Mouse (Mus musculus): ENCODE results near the gene Sart3.
"Not testable (repeated sequence)": the region's sequence is repeated elsewhere in the genome, so short reads cannot be mapped to it uniquely, and the experiment has no call there.

The Sart3 gene

GRCm38 (mm10) chr5:113790453-113791196 is 18.3 kb upstream of the Sart3 start:
- DNase-seq (ENCODE audit: low read depth), result no peak

GRCm38 (mm10) chr5:113789075-113789788 is 16.9 kb upstream of the Sart3 start:
- DNase-seq (ENCODE audit: low read depth), result no peak

GRCm38 (mm10) chr5:113788645-113789044 is 16.3 kb upstream of the Sart3 start:
- no peak for DNase-seq (ENCODE audit: low read depth)

- DNase-seq (ENCODE audit: low read depth), result no peak
Observed at GRCm38 (mm10) chr5:113786985-113787384, 14.7 kb upstream of the Sart3 start.

GRCm38 (mm10) chr5:113784104-113784503 is 11.8 kb upstream of the Sart3 start:
- not testable (repeated sequence) for DNase-seq (ENCODE audit: low read depth)

- no peak for DNase-seq (ENCODE audit: low read depth)
Observed at GRCm38 (mm10) chr5:113783581-113784001, 11.3 kb upstream of the Sart3 start.

GRCm38 (mm10) chr5:113782624-113783023 is 10.3 kb upstream of the Sart3 start:
- no peak for DNase-seq (ENCODE audit: low read depth)

GRCm38 (mm10) chr5:113781875-113782274 is 9.6 kb upstream of the Sart3 start:
- no peak for DNase-seq (ENCODE audit: low read depth)

GRCm38 (mm10) chr5:113781254-113781653 is 8.9 kb upstream of the Sart3 start:
- no peak for DNase-seq (ENCODE audit: low read depth)

GRCm38 (mm10) chr5:113780763-113781162 is 8.5 kb upstream of the Sart3 start:
- no peak for DNase-seq (ENCODE audit: low read depth)

GRCm38 (mm10) chr5:113780082-113780752 is 7.9 kb upstream of the Sart3 start:
- no peak for DNase-seq (ENCODE audit: low read depth)

- no peak for DNase-seq (ENCODE audit: low read depth)
Observed at GRCm38 (mm10) chr5:113779569-113779968, 7.3 kb upstream of the Sart3 start.

- not testable (repeated sequence) for DNase-seq (ENCODE audit: low read depth)
Observed at GRCm38 (mm10) chr5:113777728-113778127, 5.4 kb upstream of the Sart3 start.

- DNase-seq (ENCODE audit: low read depth), result no peak
Observed at GRCm38 (mm10) chr5:113776896-113777226, 4.6 kb upstream of the Sart3 start.

GRCm38 (mm10) chr5:113776128-113776895 is 4.0 kb upstream of the Sart3 start:
- no peak for DNase-seq (ENCODE audit: low read depth)

- DNase-seq (ENCODE audit: low read depth), result no peak
Observed at GRCm38 (mm10) chr5:113775585-113775984, 3.3 kb upstream of the Sart3 start.

- peak; percentile 94 for DNase-seq (ENCODE audit: low read depth)
Observed at GRCm38 (mm10) chr5:113773664-113774063, 1.4 kb upstream of the Sart3 start.

- no peak for DNase-seq (ENCODE audit: low read depth)
Observed at GRCm38 (mm10) chr5:113772905-113773519, 702 bp upstream of the Sart3 start.

GRCm38 (mm10) chr5:113771213-113772162 is 822 bp downstream of the Sart3 start:
- DNase-seq (ENCODE audit: low read depth), result peak; percentile 95

GRCm38 (mm10) chr5:113768806-113769205 is 3.5 kb downstream of the Sart3 start:
- no peak for DNase-seq (ENCODE audit: low read depth)

Measured in induced T-regulatory cell, adult 2 months (primary cell).